Mouse (Mus musculus) limb, embryonic 11.5 days (tissue): ENCODE results near the gene Hpd. TPM values are rescaled to one million over a fixed set of nuclear protein-coding genes. Genes with fewer than 3 reads are reported as not detected.

Source experiments
- ATAC-seq: fragments of 200-750 bp; cut with Nextera tagmentation; 2 replicates; pipeline ENCODE4 v1.8.0; 2017; ENCODE audit warnings: low read depth; ENCODE audit not compliant: insufficient number of reproducible peaks, low FRiP score, low TSS enrichment
- DNase-seq: peaks from one replicate; pipeline ENCODE4 v3.0.0-alpha.2; 2015; ENCODE audit warnings: low spot score
- H3K27ac ChIP-seq: fragments of 300-500 bp; sonication (generic); replicated peaks from 2 replicates; pipeline ENCODE4 v1.5.1; 2014; ENCODE audit warnings: low read depth, mild to moderate bottlenecking, low read length
- H3K27me3 ChIP-seq: fragments of 300-500 bp; sonication (generic); 2 replicates; pipeline ENCODE4 v1.6.1; 2014; ENCODE audit warnings: mild to moderate bottlenecking, low read length, mixed read lengths; ENCODE audit not compliant: control insufficient read depth, insufficient read depth
- H3K36me3 ChIP-seq: fragments of 300-500 bp; sonication (generic); 2 replicates; pipeline ENCODE4 v1.6.1; 2014; ENCODE audit warnings: mild to moderate bottlenecking, low read length, moderate library complexity, mixed read lengths; ENCODE audit not compliant: control insufficient read depth, insufficient read depth
- H3K4me1 ChIP-seq: fragments of 300-500 bp; sonication (generic); 2 replicates; pipeline ENCODE4 v1.6.1; 2014; ENCODE audit warnings: low read length, mixed read lengths; ENCODE audit not compliant: control insufficient read depth, insufficient read depth
- H3K4me2 ChIP-seq: fragments of 300-500 bp; sonication (generic); 2 replicates; pipeline ENCODE4 v1.6.1; 2014; ENCODE audit warnings: low read depth, mild to moderate bottlenecking, moderate library complexity; ENCODE audit not compliant: severe bottlenecking
- H3K4me3 ChIP-seq: fragments of 300-500 bp; sonication (generic); 2 replicates; pipeline ENCODE4 v1.5.1; 2014; ENCODE audit warnings: low read depth, low read length
- H3K9ac ChIP-seq: fragments of 300-500 bp; sonication (generic); 2 replicates; pipeline ENCODE4 v1.6.1; 2014; ENCODE audit warnings: mild to moderate bottlenecking, low read length
- H3K9me3 ChIP-seq: fragments of 300-500 bp; sonication (generic); 2 replicates; pipeline ENCODE4 v1.6.1; 2016; ENCODE audit warnings: low read length; ENCODE audit not compliant: control insufficient read depth
- WGBS: fragments of 180-500 bp; shearing (Covaris S2); extraction: QIAGEN DNeasy Blood & Tissue Kit; methylation state at CpG from one replicate; pipeline ENCODE4 v1.1.7; 2014; 5-methylcytosine and 5-hydroxymethylcytosine counted together
- polyA plus RNA-seq: library from polyadenylated mRNA; unstranded; fragments of >200 nt; fragmentation: Nextera tagmentation; extraction: Ambion mirVana; gene quantifications from 2 replicates; pipeline ENCODE4 v1.2.1, GENCODE M21; 2014

Gene Hpd
- polyA plus RNA-seq, 1 experiment from 2014 or later, result not detected

DNA sequence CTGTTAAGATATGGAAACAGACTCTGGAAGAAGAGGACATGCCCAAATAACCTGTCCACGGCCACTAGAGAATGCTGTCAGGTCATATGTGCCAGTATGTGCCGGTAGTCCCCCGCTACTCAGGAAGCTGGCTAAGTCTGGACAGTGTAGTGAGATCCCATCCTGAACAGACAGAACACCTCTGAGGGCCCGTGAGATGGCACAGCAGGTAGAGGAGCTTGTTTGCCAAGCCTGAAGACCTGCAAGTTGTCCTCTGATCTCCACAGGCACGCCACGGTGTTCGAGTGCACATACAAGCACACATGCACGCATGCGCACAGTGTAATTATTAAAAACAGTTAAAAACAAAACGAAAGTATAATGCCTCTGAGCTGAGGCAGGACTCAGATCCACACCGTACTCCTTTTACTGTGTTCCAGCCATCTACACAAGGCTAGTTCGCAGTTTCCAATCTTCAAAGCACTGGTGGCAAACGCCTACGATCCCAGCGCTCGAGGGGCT is 13.0 kb upstream of the Hpd start:
- Histone ChIP-seq H3K9ac (no peak overlapping the region), H3K4me1 (no peaks in the 10 kb centered on the region), H3K4me2 (no peak overlapping the region), H3K9me3 (no peaks in the 10 kb centered on the region), H3K36me3 (no peaks in the 10 kb centered on the region), H3K27ac (no peak overlapping the region), H3K27me3 (no peaks in the 10 kb centered on the region), H3K4me3 (no peak overlapping the region)
- 91% methylated on average over 16 of the region's 16 CpGs for WGBS
- ATAC-seq (no peak), DNase-seq (no peak)

DNA sequence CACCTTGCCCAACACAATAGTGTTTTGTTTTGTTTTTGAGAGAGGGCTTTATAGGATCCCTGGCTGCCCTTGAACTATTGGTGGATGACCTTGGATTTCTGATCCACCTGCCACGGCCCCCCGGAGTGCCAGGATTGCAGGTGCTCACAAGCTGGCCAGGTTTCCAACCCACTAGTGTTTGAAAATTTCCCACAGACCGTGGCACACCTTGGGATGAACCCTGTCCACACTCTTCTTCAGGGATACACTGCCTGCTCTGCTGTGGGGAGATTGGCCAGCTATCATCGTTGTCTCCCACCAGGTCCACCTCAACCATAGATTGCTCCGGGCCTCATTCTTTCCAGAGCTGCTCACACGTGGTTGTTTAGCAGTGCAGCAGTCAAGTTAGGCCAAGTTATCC is 12.3 kb upstream of the Hpd start:
- 88% methylated on average over 6 of the region's 6 CpGs for WGBS
- ATAC-seq, result no peak
- DNase-seq, result no peak

DNA sequence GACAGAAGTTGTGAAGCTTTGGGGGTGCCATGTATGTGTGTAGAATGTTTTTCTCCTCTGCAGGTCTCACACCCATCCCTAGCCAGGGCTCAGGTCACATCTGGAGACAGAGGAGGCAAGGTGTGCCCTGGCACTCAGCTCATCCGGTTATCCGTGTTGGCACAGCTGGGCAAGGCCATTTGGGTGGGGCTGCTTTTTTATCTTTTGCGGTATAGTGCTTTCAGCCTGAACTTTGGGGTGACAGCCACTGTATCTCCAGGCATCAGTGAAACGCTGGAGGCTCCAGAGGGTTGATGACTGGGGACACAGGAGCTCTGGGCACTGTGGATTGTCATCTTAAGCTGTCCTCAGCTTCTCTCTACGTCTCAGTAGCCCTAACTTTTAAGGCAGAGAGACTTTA is 10.9 kb upstream of the Hpd start:
- Histone ChIP-seq H3K36me3 (no peaks in the 10 kb centered on the region), H3K9me3 (no peaks in the 10 kb centered on the region)
- 83% methylated on average over 5 of the region's 5 CpGs for WGBS

More for the DNA sequence above, 12.3 kb upstream of the Hpd start:
- Histone ChIP-seq H3K4me2 (no peak overlapping the region), H3K27me3 (no peaks in the 10 kb centered on the region), H3K4me1 (no peaks in the 10 kb centered on the region), H3K27ac (no peak overlapping the region), H3K4me3 (no peak overlapping the region), H3K9me3 (no peaks in the 10 kb centered on the region), H3K36me3 (no peaks in the 10 kb centered on the region), H3K9ac (no peak overlapping the region)

DNA sequence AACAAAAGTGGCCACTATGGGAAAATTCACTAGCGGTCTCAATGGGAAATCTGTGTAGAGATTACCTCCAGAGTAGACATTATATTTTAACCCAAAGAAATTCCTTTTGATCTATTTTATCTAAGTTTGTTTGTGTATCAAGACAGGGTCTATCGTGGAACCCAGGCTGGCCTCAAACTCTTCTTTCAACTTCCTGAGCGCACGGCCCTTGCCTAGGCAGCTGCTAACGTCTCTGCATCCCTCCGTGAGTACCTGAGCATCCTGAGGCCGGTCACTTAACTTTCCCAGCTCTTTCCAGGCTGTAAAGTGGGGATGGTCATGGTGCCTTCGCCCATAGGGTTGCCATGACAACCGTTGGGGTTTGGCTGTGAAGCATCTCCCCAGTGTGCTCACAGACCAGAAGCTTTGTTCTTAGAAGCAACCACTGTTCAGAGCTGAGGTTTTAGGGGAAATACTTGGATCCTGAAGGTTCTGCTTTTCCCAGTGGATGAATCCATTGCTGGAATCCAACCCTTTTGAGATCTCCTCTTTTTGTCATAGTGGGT is 10.2 kb upstream of the Hpd start:
- DNase-seq (no peak), ATAC-seq (no peak)
- Histone ChIP-seq H3K9me3 (no peaks in the 10 kb centered on the region), H3K9ac (no peak overlapping the region), H3K27me3 (no peaks in the 10 kb centered on the region), H3K27ac (no peak overlapping the region), H3K4me3 (no peak overlapping the region), H3K4me1 (no peaks in the 10 kb centered on the region), H3K36me3 (no peaks in the 10 kb centered on the region), H3K4me2 (no peak overlapping the region)
- WGBS, result 55% methylated on average over 9 of the region's 9 CpGs

More for the DNA sequence above, 10.9 kb upstream of the Hpd start:
- no peaks in the 10 kb centered on the region for H3K27me3 ChIP-seq
- no peak overlapping the region for H3K9ac ChIP-seq
- no peaks in the 10 kb centered on the region for H3K4me1 ChIP-seq
- no peak for ATAC-seq
- no peak for DNase-seq
- no peak overlapping the region for H3K4me3 ChIP-seq
- H3K27ac ChIP-seq, result no peak overlapping the region
- H3K4me2 ChIP-seq, result no peak overlapping the region

DNA sequence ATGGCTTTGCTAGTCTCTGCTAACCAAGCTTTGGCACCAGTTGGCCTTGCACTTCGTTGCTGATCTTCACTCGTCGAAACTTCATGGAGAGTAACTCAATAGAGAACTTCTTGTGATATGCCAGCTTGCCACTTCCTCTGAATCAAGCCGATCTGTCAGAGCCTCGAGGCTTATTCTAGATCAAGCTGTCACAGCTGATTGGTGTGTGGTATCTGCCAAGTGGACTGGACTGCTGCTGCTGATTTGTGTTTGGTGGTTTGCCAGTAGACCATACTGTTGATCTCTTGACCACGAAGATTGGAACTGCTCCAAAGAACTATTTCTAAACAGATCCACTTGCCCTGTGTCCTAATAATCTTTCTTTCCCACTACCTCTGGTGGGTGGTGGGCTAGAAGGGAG is 8.9 kb upstream of the Hpd start:
- no peaks in the 10 kb centered on the region for H3K4me1 ChIP-seq
- H3K4me2 ChIP-seq, result no peak overlapping the region
- H3K4me3 ChIP-seq, result no peak overlapping the region
- H3K36me3 ChIP-seq, result no peaks in the 10 kb centered on the region
- no peak overlapping the region for H3K9ac ChIP-seq
- ATAC-seq (no peak), DNase-seq (no peak)
- no peaks in the 10 kb centered on the region for H3K9me3 ChIP-seq
- no peak overlapping the region for H3K27ac ChIP-seq
- H3K27me3 ChIP-seq, result no peaks in the 10 kb centered on the region
- WGBS, result 90% methylated on average over 6 of the region's 6 CpGs

DNA sequence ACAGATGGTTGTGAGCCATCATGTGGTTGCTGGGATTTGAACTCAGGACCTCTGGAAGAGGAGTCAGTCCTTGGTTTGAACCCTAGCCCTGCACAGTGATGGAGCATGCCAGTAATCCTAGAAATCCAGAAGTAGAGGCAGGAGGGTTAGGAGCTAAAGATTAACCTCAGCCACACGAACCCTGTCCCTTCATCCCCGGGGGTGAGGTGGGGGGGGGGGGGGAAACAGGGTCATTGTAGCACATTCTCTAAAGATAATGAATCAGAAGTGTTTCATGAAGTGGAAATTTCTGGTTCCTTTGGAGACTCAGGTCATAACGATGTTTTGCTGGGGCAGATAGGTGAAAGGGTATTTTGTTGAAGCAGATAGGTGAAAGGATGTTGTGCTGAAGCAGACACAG is 8.4 kb upstream of the Hpd start:
- no peaks in the 10 kb centered on the region for H3K36me3 ChIP-seq
- no peaks in the 10 kb centered on the region for H3K9me3 ChIP-seq
- H3K4me2 ChIP-seq, result no peak overlapping the region
- ATAC-seq (no peak), DNase-seq (no peak)
- no peak overlapping the region for H3K9ac ChIP-seq
- no peaks in the 10 kb centered on the region for H3K4me1 ChIP-seq
- H3K27me3 ChIP-seq, result no peaks in the 10 kb centered on the region
- H3K27ac ChIP-seq, result no peak overlapping the region
- WGBS, result 84% methylated on average over 3 of the region's 3 CpGs
- no peak overlapping the region for H3K4me3 ChIP-seq

DNA sequence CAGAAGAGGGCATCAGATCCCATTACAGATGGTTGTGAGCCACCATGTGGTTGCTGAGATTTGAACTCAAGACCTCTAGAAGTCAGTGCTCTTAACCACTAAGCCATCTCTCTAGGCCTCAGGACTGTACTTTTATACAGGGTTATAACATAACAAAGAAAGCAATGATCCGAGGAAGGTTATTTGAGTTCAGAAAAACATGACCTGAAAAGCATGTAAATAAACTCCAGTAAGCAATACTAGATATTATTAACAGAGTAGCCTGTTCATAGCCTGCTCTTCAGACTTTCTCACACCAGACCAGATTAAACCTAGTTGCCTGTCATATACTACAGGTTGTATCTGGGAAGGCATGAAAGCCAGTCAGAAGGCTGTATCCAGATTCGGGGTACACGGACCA is 4.8 kb upstream of the Hpd start:
- no peaks in the 10 kb centered on the region for H3K36me3 ChIP-seq
- no peak for DNase-seq

DNA sequence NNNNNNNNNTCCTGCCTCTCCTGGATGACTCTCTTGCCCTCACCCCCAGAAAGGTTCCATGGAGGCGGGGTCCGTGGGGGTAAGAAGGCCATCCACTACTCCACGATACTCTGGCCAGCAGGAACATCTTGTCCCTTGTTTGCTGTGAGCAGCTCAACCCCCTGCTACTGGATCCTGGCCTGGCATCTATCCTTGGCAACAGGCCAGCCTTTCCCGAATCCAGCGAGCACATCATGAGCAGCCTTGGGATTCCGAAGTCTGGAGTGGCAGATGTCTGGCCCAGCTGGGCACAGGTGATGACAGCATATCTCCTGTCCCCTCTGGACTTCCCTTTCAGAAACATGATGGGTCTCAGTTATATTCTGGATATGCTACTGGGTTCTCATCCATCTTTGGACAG is 3.4 kb upstream of the Hpd start:
- ATAC-seq, result no peak
- no peak overlapping the region for H3K4me3 ChIP-seq
- WGBS, result 87% methylated on average over 6 of the region's 6 CpGs

More for the DNA sequence above, 4.8 kb upstream of the Hpd start:
- H3K27me3 ChIP-seq, result no peaks in the 10 kb centered on the region
- no peak overlapping the region for H3K4me2 ChIP-seq
- no peak overlapping the region for H3K27ac ChIP-seq
- no peaks in the 10 kb centered on the region for H3K9me3 ChIP-seq
- WGBS, result 91% methylated on average over 3 of the region's 3 CpGs
- H3K9ac ChIP-seq, result no peak overlapping the region
- no peak overlapping the region for H3K4me3 ChIP-seq
- no peaks in the 10 kb centered on the region for H3K4me1 ChIP-seq
- ATAC-seq, result no peak

DNA sequence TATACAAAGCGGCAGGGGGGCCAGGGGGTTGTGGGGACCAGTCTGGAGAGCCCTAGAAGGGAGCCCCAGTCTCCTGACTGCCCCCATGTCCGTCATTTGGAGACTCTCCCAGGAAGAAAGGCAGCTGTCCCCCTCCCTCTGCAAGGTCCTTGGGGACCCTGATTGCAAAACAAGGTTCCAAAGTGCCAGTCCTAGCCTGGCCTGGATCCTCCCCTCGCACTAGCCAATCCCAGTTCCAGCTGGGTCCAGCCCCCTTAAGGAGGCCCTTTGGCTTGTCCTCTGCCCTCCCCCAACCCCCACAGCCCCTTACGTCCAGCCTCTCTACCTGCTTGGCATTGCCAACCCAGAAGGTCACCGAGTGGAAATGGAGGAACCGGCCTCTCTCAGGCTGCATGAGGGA is 991 bp downstream of the Hpd start:
- H3K36me3 ChIP-seq, result no peaks in the 10 kb centered on the region
- H3K4me3 ChIP-seq, result no peak overlapping the region
- H3K27ac ChIP-seq, result no peak overlapping the region
- no peaks in the 10 kb centered on the region for H3K4me1 ChIP-seq
- H3K9ac ChIP-seq, result no peak overlapping the region
- no peaks in the 10 kb centered on the region for H3K9me3 ChIP-seq
- H3K4me2 ChIP-seq, result no peak overlapping the region
- WGBS, result 76% methylated on average over 6 of the region's 6 CpGs
- no peaks in the 10 kb centered on the region for H3K27me3 ChIP-seq
- DNase-seq, result no peak
- no peak for ATAC-seq

More for the DNA sequence above, 3.4 kb upstream of the Hpd start:
- H3K9me3 ChIP-seq, result no peaks in the 10 kb centered on the region
- no peak overlapping the region for H3K27ac ChIP-seq
- H3K27me3 ChIP-seq, result no peaks in the 10 kb centered on the region
- no peak overlapping the region for H3K4me2 ChIP-seq
- DNase-seq, result no peak
- H3K4me1 ChIP-seq, result no peaks in the 10 kb centered on the region
- H3K9ac ChIP-seq, result no peak overlapping the region
- no peaks in the 10 kb centered on the region for H3K36me3 ChIP-seq
